Mouse (Mus musculus): ENCODE measurements around the gene Wfdc18.

DNA sequence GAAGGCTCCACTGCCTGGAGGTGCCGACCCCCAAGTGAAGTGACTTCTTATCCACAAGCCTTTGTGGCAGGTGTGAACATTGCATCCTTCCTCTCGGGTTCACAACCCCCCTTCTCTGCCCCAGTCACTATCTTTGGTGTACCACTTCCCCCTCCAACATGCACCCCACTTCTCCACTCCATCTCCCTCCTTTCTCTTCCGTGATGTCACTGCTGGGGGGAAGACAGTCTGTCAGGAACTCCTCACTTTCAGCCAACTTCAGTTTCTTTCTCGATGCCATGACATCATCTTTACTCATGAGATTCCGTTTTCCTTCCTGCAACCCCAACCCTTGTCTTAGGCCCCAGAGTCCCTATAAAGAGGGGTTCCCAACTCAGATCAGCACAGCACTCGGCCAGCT, 46.6 kb upstream of the Wfdc18 start, which contains the start of gene Ccl4:
- TF ChIP-seq CTCF (IDR thresholded peaks at IDR 0.05; ENCODE audit: low read depth) (no peak), EP300 (IDR thresholded peaks at IDR 0.05; ENCODE audit: low read depth) (no peak)

All from liver, postnatal 0 days (tissue).